ENCODE assay signal across 8 mouse cellular contexts in genomic region chr3:97228457-97228856, GRCm38 (mm10).
DNase-seq lines count a peak whose midpoint lies in the region; ATAC-seq and TF ChIP-seq lines count a peak whose summit lies in the region.

No protein-coding gene starts in this region.

- no peak overlapping the region for H3ac ChIP-seq in myocyte (ENCODE audit: control insufficient read depth, insufficient read length)

- H3K36me3 ChIP-seq in kidney, embryonic 16.5 days (ENCODE audit: insufficient read depth, low read length): 0 out of 2 replicates have a peak, but pooled peaks cover 4% of the 10 kb centered on the region
- H3K36me3 ChIP-seq in embryonic facial prominence, embryonic 13.5 days: peaks cover 8% of the 10 kb centered on the region
- no peaks in the 10 kb centered on the region for H3K36me3 ChIP-seq in intestine, embryonic 15.5 days
- H3K36me3 ChIP-seq in myocyte (ENCODE audit: control insufficient read depth, insufficient read depth): no peaks in the 10 kb centered on the region

- WGBS in kidney, embryonic 16.5 days: 14% methylated on average over 12 of the region's 12 CpGs
- 12% methylated on average over 12 of the region's 12 CpGs for WGBS in embryonic facial prominence, embryonic 13.5 days
- 21% methylated on average over 12 of the region's 12 CpGs for WGBS in intestine, embryonic 15.5 days
- WGBS in lung, adult 2 months: 29% methylated on average over 12 of the region's 12 CpGs

- TF ChIP-seq CTCF in lung, adult 2 months (IDR thresholded peaks at IDR 0.05; ENCODE audit: insufficient read depth, low read length): no peak

- no peaks in the 10 kb centered on the region for H3K27me3 ChIP-seq in kidney, embryonic 16.5 days (ENCODE audit: insufficient read depth, low read length)
- H3K27me3 ChIP-seq in embryonic facial prominence, embryonic 13.5 days: no peaks in the 10 kb centered on the region
- H3K27me3 ChIP-seq in intestine, embryonic 15.5 days (replicated peaks): no peaks in the 10 kb centered on the region
- no peaks in the 10 kb centered on the region for H3K27me3 ChIP-seq in myocyte (ENCODE audit: control insufficient read depth, insufficient read depth, insufficient read length)

- no peak for ATAC-seq in kidney, embryonic 16.5 days (ENCODE audit: low FRiP score, low TSS enrichment)
- ATAC-seq in embryonic facial prominence, embryonic 13.5 days (ENCODE audit: insufficient number of reproducible peaks, insufficient read depth, low FRiP score, low TSS enrichment, low read depth): no peak
- no peak for ATAC-seq in intestine, embryonic 15.5 days

- no peak for DNase-seq in kidney, adult 18-20 months
- no peak for DNase-seq in cerebellum, postnatal 4 days (ENCODE audit: low spot score in 2 of 2)
- no peak for DNase-seq in lung, adult 2 months
- DNase-seq in testis, postnatal 10 days (ENCODE audit: low spot score): no peak

- H3K9ac ChIP-seq in kidney, embryonic 16.5 days (replicated peaks; ENCODE audit: low read length): peak overlapping the region; percentile 76
- peak overlapping the region; percentile 82 for H3K9ac ChIP-seq in embryonic facial prominence, embryonic 13.5 days
- H3K9ac ChIP-seq in intestine, embryonic 15.5 days: peak overlapping the region; percentile 66

- H3K4me2 ChIP-seq in kidney, embryonic 16.5 days (replicated peaks; ENCODE audit: low read depth, low read length): peak overlapping the region; percentile 92
- H3K4me2 ChIP-seq in embryonic facial prominence, embryonic 13.5 days: peak overlapping the region; percentile 85
- peak overlapping the region; percentile 91 for H3K4me2 ChIP-seq in intestine, embryonic 15.5 days (replicated peaks)
- H3K4me2 ChIP-seq in myocyte (ENCODE audit: low read depth): peak overlapping the region; percentile 93

- H3K4me1 ChIP-seq in kidney, embryonic 16.5 days (ENCODE audit: insufficient read depth, low read length): peaks cover 23% of the 10 kb centered on the region
- peaks cover 39% of the 10 kb centered on the region for H3K4me1 ChIP-seq in embryonic facial prominence, embryonic 13.5 days
- H3K4me1 ChIP-seq in intestine, embryonic 15.5 days (replicated peaks): peaks cover 22% of the 10 kb centered on the region
- peaks cover 2% of the 10 kb centered on the region for H3K4me1 ChIP-seq in lung, adult 2 months (ENCODE audit: control insufficient read depth, insufficient read depth, low read length)

- TF ChIP-seq POLR2A in myocyte (IDR thresholded peaks at IDR 0.05; ENCODE audit: insufficient read length, low read depth): no peak
- TF ChIP-seq POLR2A in lung, adult 2 months (IDR thresholded peaks at IDR 0.05; ENCODE audit: borderline replicate concordance, extremely low read depth, low read depth, low read length): no peak

- peak overlapping the region; percentile 93 for H3K27ac ChIP-seq in kidney, embryonic 16.5 days (ENCODE audit: low read length)
- H3K27ac ChIP-seq in embryonic facial prominence, embryonic 13.5 days: peak overlapping the region; percentile 96
- peak overlapping the region; percentile 93 for H3K27ac ChIP-seq in intestine, embryonic 15.5 days

- H3K79me2 ChIP-seq in myocyte (ENCODE audit: control insufficient read depth, insufficient read depth): no peaks in the 10 kb centered on the region

- H3K4me3 ChIP-seq in kidney, embryonic 16.5 days (ENCODE audit: low read length): peak overlapping the region; percentile 79
- peak overlapping the region; percentile 77 for H3K4me3 ChIP-seq in embryonic facial prominence, embryonic 13.5 days
- peak overlapping the region; percentile 84 for H3K4me3 ChIP-seq in intestine, embryonic 15.5 days (replicated peaks)
- peak overlapping the region; percentile 38 for H3K4me3 ChIP-seq in myocyte
- H3K4me3 ChIP-seq in lung, adult 2 months (replicated peaks; ENCODE audit: extremely low read depth, low read depth, low read length): no peak overlapping the region

- no peaks in the 10 kb centered on the region for H3K9me3 ChIP-seq in kidney, embryonic 16.5 days (ENCODE audit: low read length)
- no peaks in the 10 kb centered on the region for H3K9me3 ChIP-seq in embryonic facial prominence, embryonic 13.5 days
- H3K9me3 ChIP-seq in intestine, embryonic 15.5 days: no peaks in the 10 kb centered on the region

TF ChIP-seq in myocyte, 11 proteins besides CTCF, POLR2A, EP300 and RAD21:
- TF ChIP-seq MAX (IDR thresholded peaks at IDR 0.05; ENCODE audit: low read depth) (no peak), REST (IDR thresholded peaks at IDR 0.05; ENCODE audit: insufficient read depth, insufficient read length) (no peak), E2F4 (IDR thresholded peaks at IDR 0.05; ENCODE audit: insufficient read depth) (no peak), POLR2AphosphoS2 (IDR thresholded peaks at IDR 0.05; ENCODE audit: insufficient read length, low read depth) (no peak), USF1 (IDR thresholded peaks at IDR 0.05; ENCODE audit: low read depth) (no peak), MYOG (IDR thresholded peaks at IDR 0.05; ENCODE audit: control insufficient read depth in 1 of 3, insufficient read depth in 1 of 3, insufficient read length in 2 of 3, low read depth in 2 of 3) (no peak), CEBPB (IDR thresholded peaks at IDR 0.05; ENCODE audit: insufficient read depth, poor library complexity, severe bottlenecking) (no peak), TCF3 (IDR thresholded peaks at IDR 0.05; ENCODE audit: insufficient read length, low read depth) (no peak), TCF12 (IDR thresholded peaks at IDR 0.05; ENCODE audit: insufficient read depth, poor library complexity, severe bottlenecking) (no peak), MYOD1 (IDR thresholded peaks at IDR 0.05; ENCODE audit: control insufficient read depth in 1 of 3, insufficient read length in 2 of 3, low read depth in 2 of 3) (no peak), SRF (IDR thresholded peaks at IDR 0.05; ENCODE audit: control insufficient read depth, insufficient read length, low read depth) (no peak)
